18 mouse cellular contexts compared by ENCODE assay signal in genomic region chr2:32024372-32024771, GRCm38 (mm10). TPM values are rescaled to one million over a fixed set of nuclear protein-coding genes. Genes with fewer than 3 reads are reported as not detected.
DNase-seq lines count a peak whose midpoint lies in the region; ATAC-seq and TF ChIP-seq lines count a peak whose summit lies in the region.
"Had no signal": no experiment of that assay in that cellular context is flagged by ENCODE, and none has a peak within 500 bp of the region (broad histone marks: within the 10 kb centered on the region; RNA-seq: fewer than 3 reads in every experiment).

No protein-coding gene starts in this region.

- H3K4me1 ChIP-seq in midbrain, embryonic 11.5 days (ENCODE audit: control insufficient read depth, insufficient read depth, low read length), result no peaks in the 10 kb centered on the region
- no peaks in the 10 kb centered on the region for H3K4me1 ChIP-seq in midbrain, embryonic 15.5 days

- WGBS in midbrain, embryonic 11.5 days, result 95% methylated on average over 4 of the region's 4 CpGs
- WGBS in midbrain, embryonic 15.5 days, result 88% methylated on average over 4 of the region's 4 CpGs

- H3K4me2 ChIP-seq in midbrain, embryonic 11.5 days, result no peak overlapping the region
- H3K4me2 ChIP-seq in midbrain, embryonic 15.5 days, result no peak overlapping the region
- H3K4me2 ChIP-seq in myocyte (ENCODE audit: low read depth), result no peak overlapping the region

- H3ac ChIP-seq in myocyte (ENCODE audit: control insufficient read depth, insufficient read length), result no peak overlapping the region

- H3K36me3 ChIP-seq in midbrain, embryonic 11.5 days (ENCODE audit: control insufficient read depth, insufficient read depth, low read length), result peaks cover 21% of the 10 kb centered on the region
- H3K36me3 ChIP-seq in midbrain, embryonic 15.5 days (replicated peaks), result peaks cover 53% of the 10 kb centered on the region
- H3K36me3 ChIP-seq in myocyte (ENCODE audit: control insufficient read depth, insufficient read depth), result peaks cover 50% of the 10 kb centered on the region

- H3K27ac ChIP-seq in midbrain, embryonic 11.5 days (ENCODE audit: low read depth, low read length), result no peak overlapping the region
- no peak overlapping the region for H3K27ac ChIP-seq in midbrain, embryonic 15.5 days

- TF ChIP-seq POLR2A in myocyte (IDR thresholded peaks at IDR 0.05; ENCODE audit: insufficient read length, low read depth), result no peak

- DNase-seq in midbrain, embryonic 11.5 days (ENCODE audit: low spot score, missing footprints), result peak; percentile 33
- no peak for DNase-seq in ovary, postnatal 10 days (ENCODE audit: low spot score)
- DNase-seq: adrenal gland, adult 2 months; adrenal gland, adult 8-10 months; adrenal gland, postnatal 10 days; adrenal gland, postnatal 14 days; adrenal gland, postnatal 25 days; adrenal gland, postnatal 36 days; B cell, adult 2 months; cerebellum, adult 11 months; cerebellum, adult 11-12 months had no signal

- no peaks in the 10 kb centered on the region for H3K79me2 ChIP-seq in myocyte (ENCODE audit: control insufficient read depth, insufficient read depth)

- H3K4me3 ChIP-seq in midbrain, embryonic 11.5 days (ENCODE audit: low read depth, low read length), result no peak overlapping the region
- no peak overlapping the region for H3K4me3 ChIP-seq in midbrain, embryonic 15.5 days
- H3K4me3 ChIP-seq in myocyte, result no peak overlapping the region

- H3K27me3 ChIP-seq in midbrain, embryonic 11.5 days (ENCODE audit: control insufficient read depth, insufficient read depth, low read length), result no peaks in the 10 kb centered on the region
- H3K27me3 ChIP-seq in midbrain, embryonic 15.5 days (replicated peaks), result no peaks in the 10 kb centered on the region
- H3K27me3 ChIP-seq in myocyte (ENCODE audit: control insufficient read depth, insufficient read depth, insufficient read length), result no peaks in the 10 kb centered on the region
- H3K27me3 ChIP-seq: CH12.LX, Patski had no signal

- no peak for ATAC-seq in midbrain, embryonic 11.5 days (ENCODE audit: low FRiP score)
- no peak for ATAC-seq in midbrain, embryonic 15.5 days (replicated peaks)
- ATAC-seq: activated CD4-positive, CD25-positive, alpha-beta regulatory T cell, adult 4 months; CD4-positive, CD25-positive, alpha-beta regulatory T cell, adult 4 months; Patski had no signal

- no peak overlapping the region for H3K9ac ChIP-seq in midbrain, embryonic 11.5 days (ENCODE audit: low read length)
- no peak overlapping the region for H3K9ac ChIP-seq in midbrain, embryonic 15.5 days

- no peaks in the 10 kb centered on the region for H3K9me3 ChIP-seq in midbrain, embryonic 11.5 days (ENCODE audit: control insufficient read depth, low read length)
- no peaks in the 10 kb centered on the region for H3K9me3 ChIP-seq in midbrain, embryonic 15.5 days
- H3K9me3 ChIP-seq: G1E had no signal

TF ChIP-seq in myocyte, 11 proteins besides CTCF, POLR2A, EP300 and RAD21:
- TF ChIP-seq CEBPB (IDR thresholded peaks at IDR 0.05; ENCODE audit: insufficient read depth, poor library complexity, severe bottlenecking) (no peak), MAX (IDR thresholded peaks at IDR 0.05; ENCODE audit: low read depth) (no peak), REST (IDR thresholded peaks at IDR 0.05; ENCODE audit: insufficient read depth, insufficient read length) (no peak), SRF (IDR thresholded peaks at IDR 0.05; ENCODE audit: control insufficient read depth, insufficient read length, low read depth) (no peak), MYOG (IDR thresholded peaks at IDR 0.05; ENCODE audit: control insufficient read depth in 1 of 3, insufficient read depth in 1 of 3, insufficient read length in 2 of 3, low read depth in 2 of 3) (peak in 1 of 3 experiments; percentile 70), USF1 (IDR thresholded peaks at IDR 0.05; ENCODE audit: low read depth) (no peak), E2F4 (IDR thresholded peaks at IDR 0.05; ENCODE audit: insufficient read depth) (no peak), MYOD1 (IDR thresholded peaks at IDR 0.05; ENCODE audit: control insufficient read depth in 1 of 3, insufficient read length in 2 of 3, low read depth in 2 of 3) (peak in 2 of 3 experiments; percentile 46 to 76), TCF12 (IDR thresholded peaks at IDR 0.05; ENCODE audit: insufficient read depth, poor library complexity, severe bottlenecking) (no peak), TCF3 (IDR thresholded peaks at IDR 0.05; ENCODE audit: insufficient read length, low read depth) (no peak), POLR2AphosphoS2 (IDR thresholded peaks at IDR 0.05; ENCODE audit: insufficient read length, low read depth) (no peak)

RNA-seq across cellular contexts. Expression of gene Nup214, which starts 50.1 kb away (rescaled TPM):
- polyA plus RNA-seq in midbrain, embryonic 11.5 days (2014; fragmentation: Nextera tagmentation; extraction: Ambion mirVana), result 64.6 and 64.7 TPM in 2 replicates
- 71.0 and 75.0 TPM in 2 replicates for polyA plus RNA-seq in midbrain, embryonic 15.5 days (2015; fragmentation: Nextera tagmentation; extraction: Ambion mirVana)
- polyA plus RNA-seq in myocyte (2012; fragmentation: generic; extraction: Trizol), result 26.3 TPM
